Mouse (Mus musculus) midbrain, embryonic 15.5 days (tissue): ENCODE data around the gene Eno3. TPM values are rescaled to one million over a fixed set of nuclear protein-coding genes. Genes with fewer than 3 reads are reported as not detected.

ENCODE experiments used
- ATAC-seq: fragments of 200-750 bp; cut with Nextera tagmentation; replicated peaks from 2 replicates; pipeline ENCODE4 v1.8.0; 2017; ENCODE audit warnings: moderate TSS enrichment
- H3K27ac ChIP-seq: fragments of 300-500 bp; sonication (generic); 2 replicates; pipeline ENCODE4 v1.5.1; 2015; ENCODE audit warnings: mild to moderate bottlenecking, inconsistent platforms
- H3K27me3 ChIP-seq: fragments of 300-500 bp; sonication (generic); replicated peaks from 2 replicates; pipeline ENCODE4 v1.6.1; 2015; ENCODE audit warnings: inconsistent platforms
- H3K36me3 ChIP-seq: fragments of 300-500 bp; sonication (generic); replicated peaks from 2 replicates; pipeline ENCODE4 v1.6.1; 2015; ENCODE audit warnings: inconsistent platforms
- H3K4me1 ChIP-seq: fragments of 300-500 bp; sonication (generic); 2 replicates; pipeline ENCODE4 v1.6.1; 2015; ENCODE audit warnings: inconsistent platforms
- H3K4me2 ChIP-seq: fragments of 300-500 bp; sonication (generic); 2 replicates; pipeline ENCODE4 v1.6.1; 2015; ENCODE audit warnings: inconsistent platforms, mild to moderate bottlenecking, moderate library complexity
- H3K4me3 ChIP-seq: fragments of 300-500 bp; sonication (generic); 2 replicates; pipeline ENCODE4 v1.5.1; 2015; ENCODE audit warnings: mild to moderate bottlenecking, inconsistent platforms
- H3K9ac ChIP-seq: fragments of 300-500 bp; sonication (generic); 2 replicates; pipeline ENCODE4 v1.6.1; 2015; ENCODE audit warnings: mild to moderate bottlenecking, inconsistent platforms
- H3K9me3 ChIP-seq: fragments of 300-500 bp; sonication (generic); 2 replicates; pipeline ENCODE4 v1.6.1; 2016; ENCODE audit warnings: inconsistent platforms
- WGBS: fragments of 180-500 bp; shearing (Covaris S2); methylation state at CpG from one replicate; pipeline ENCODE4 v1.1.7; 2015; ENCODE audit warnings: mixed read lengths; 5-methylcytosine and 5-hydroxymethylcytosine counted together
- polyA plus RNA-seq: library from polyadenylated mRNA; unstranded; fragments of >200 nt; fragmentation: Nextera tagmentation; extraction: Ambion mirVana; gene quantifications from 2 replicates; pipeline ENCODE4 v1.2.1, GENCODE M21; 2015

Gene Eno3
- polyA plus RNA-seq, 1 experiment from 2014 or later, result 8.0 TPM

GRCm38 (mm10) chr11:70678092-70678491 is 21.1 kb downstream of the Eno3 start:
- WGBS, result 88% methylated on average over 9 of the region's 9 CpGs
- no peak overlapping the region for H3K27ac ChIP-seq
- no peak overlapping the region for H3K4me2 ChIP-seq
- H3K36me3 ChIP-seq, result peaks cover 39% of the 10 kb centered on the region; the same call in 1 of the 2 replicates
- H3K27me3 ChIP-seq, result no peaks in the 10 kb centered on the region
- H3K9ac ChIP-seq, result no peak overlapping the region
- peaks cover 8% of the 10 kb centered on the region for H3K4me1 ChIP-seq
- no peak overlapping the region for H3K4me3 ChIP-seq
- no peaks in the 10 kb centered on the region for H3K9me3 ChIP-seq
- ATAC-seq, result no peak

- Histone ChIP-seq H3K4me1 (peaks cover 8% of the 10 kb centered on the region), H3K9ac (no peak overlapping the region), H3K4me3 (no peak overlapping the region), H3K4me2 (no peak overlapping the region), H3K27ac (no peak overlapping the region), H3K9me3 (no peaks in the 10 kb centered on the region), H3K36me3 (peaks cover 38% of the 10 kb centered on the region; the same call in 1 of the 2 replicates), H3K27me3 (no peaks in the 10 kb centered on the region)
- WGBS, result 80% methylated on average over 2 of the region's 2 CpGs
- no peak for ATAC-seq
These were observed 21.6 kb downstream of the Eno3 start for GRCm38 (mm10) chr11:70678576-70678975.

- Histone ChIP-seq H3K27ac (no peak overlapping the region), H3K9ac (no peak overlapping the region), H3K4me1 (peaks cover 8% of the 10 kb centered on the region), H3K4me2 (no peak overlapping the region), H3K9me3 (no peaks in the 10 kb centered on the region), H3K27me3 (no peaks in the 10 kb centered on the region), H3K36me3 (peaks cover 35% of the 10 kb centered on the region), H3K4me3 (no peak overlapping the region)
- ATAC-seq, result no peak
- WGBS, result 97% methylated on average over 8 of the region's 8 CpGs
These were observed 22.4 kb downstream of the Eno3 start for GRCm38 (mm10) chr11:70679361-70679760.

- WGBS, result 89% methylated on average over 8 of the region's 8 CpGs
These were observed 22.9 kb downstream of the Eno3 start for GRCm38 (mm10) chr11:70679894-70680293.

GRCm38 (mm10) chr11:70681170-70681569 is 24.2 kb downstream of the Eno3 start:
- no peaks in the 10 kb centered on the region for H3K27me3 ChIP-seq
- H3K36me3 ChIP-seq, result peaks cover 37% of the 10 kb centered on the region
- no peak overlapping the region for H3K4me3 ChIP-seq
- H3K4me1 ChIP-seq, result peaks cover 13% of the 10 kb centered on the region
- H3K27ac ChIP-seq, result no peak overlapping the region; the same call in 1 of the 2 replicates
- WGBS, result 70% methylated on average over 12 of the region's 12 CpGs
- ATAC-seq, result no peak
- H3K9me3 ChIP-seq, result no peaks in the 10 kb centered on the region
- H3K4me2 ChIP-seq, result no peak overlapping the region
- no peak overlapping the region for H3K9ac ChIP-seq

More at GRCm38 (mm10) chr11:70679894-70680293, 22.9 kb downstream of the Eno3 start:
- H3K4me1 ChIP-seq, result peaks cover 8% of the 10 kb centered on the region
- H3K4me3 ChIP-seq, result no peak overlapping the region
- H3K4me2 ChIP-seq, result no peak overlapping the region
- H3K27ac ChIP-seq, result no peak overlapping the region
- H3K36me3 ChIP-seq, result peaks cover 36% of the 10 kb centered on the region
- no peaks in the 10 kb centered on the region for H3K9me3 ChIP-seq
- no peak for ATAC-seq
- H3K27me3 ChIP-seq, result no peaks in the 10 kb centered on the region
- H3K9ac ChIP-seq, result no peak overlapping the region

GRCm38 (mm10) chr11:70681897-70682581 is 25.0 kb downstream of the Eno3 start:
- peaks cover 29% of the 10 kb centered on the region for H3K36me3 ChIP-seq
- no peak overlapping the region for H3K4me2 ChIP-seq
- peaks cover 21% of the 10 kb centered on the region for H3K4me1 ChIP-seq
- H3K9ac ChIP-seq, result no peak overlapping the region
- WGBS, result 14% methylated on average over 11 of the region's 11 CpGs
- no peaks in the 10 kb centered on the region for H3K27me3 ChIP-seq
- H3K4me3 ChIP-seq, result no peak overlapping the region
- H3K27ac ChIP-seq, result peak overlapping the region; percentile 51
- ATAC-seq, result peak; percentile 66
- H3K9me3 ChIP-seq, result no peaks in the 10 kb centered on the region

GRCm38 (mm10) chr11:70683640-70684039 is 26.6 kb downstream of the Eno3 start:
- H3K27me3 ChIP-seq, result no peaks in the 10 kb centered on the region
- H3K4me2 ChIP-seq, result no peak overlapping the region
- peaks cover 29% of the 10 kb centered on the region for H3K4me1 ChIP-seq
- ATAC-seq, result no peak
- no peaks in the 10 kb centered on the region for H3K9me3 ChIP-seq
- peaks cover 25% of the 10 kb centered on the region for H3K36me3 ChIP-seq
- WGBS, result 92% methylated on average over 5 of the region's 5 CpGs
- no peak overlapping the region for H3K27ac ChIP-seq
- H3K4me3 ChIP-seq, result no peak overlapping the region
- no peak overlapping the region for H3K9ac ChIP-seq

- Histone ChIP-seq H3K27me3 (no peaks in the 10 kb centered on the region), H3K4me2 (peak overlapping the region; percentile 87), H3K36me3 (peaks cover 11% of the 10 kb centered on the region), H3K4me1 (peaks cover 34% of the 10 kb centered on the region), H3K9me3 (no peaks in the 10 kb centered on the region), H3K9ac (peak overlapping the region; percentile 86), H3K4me3 (peak overlapping the region; percentile 84), H3K27ac (peak overlapping the region; percentile 86)
- 5% methylated on average over 16 of the region's 16 CpGs for WGBS
- ATAC-seq, result peak; percentile 62
These were observed 30.0 kb downstream of the Eno3 start for GRCm38 (mm10) chr11:70686901-70687566.

GRCm38 (mm10) chr11:70687601-70688199 is 30.7 kb downstream of the Eno3 start, which contains the start of gene Camta2:
Camta2 (minus strand) TSS chr11:70688105.
- ATAC-seq, result peak; percentile 84

GRCm38 (mm10) chr11:70688372-70688771 is 31.4 kb downstream of the Eno3 start:
- peaks cover 11% of the 10 kb centered on the region for H3K36me3 ChIP-seq
- peaks cover 28% of the 10 kb centered on the region for H3K4me1 ChIP-seq
- peak overlapping the region; percentile 84 for H3K4me3 ChIP-seq
- no peak for ATAC-seq
- H3K27me3 ChIP-seq, result no peaks in the 10 kb centered on the region
- peak overlapping the region; percentile 87 for H3K4me2 ChIP-seq
- no peaks in the 10 kb centered on the region for H3K9me3 ChIP-seq
- H3K27ac ChIP-seq, result peak overlapping the region; percentile 86
- H3K9ac ChIP-seq, result peak overlapping the region; percentile 86
- 10% methylated on average over 8 of the region's 8 CpGs for WGBS

More at GRCm38 (mm10) chr11:70687601-70688199, 30.7 kb downstream of the Eno3 start, which contains the start of gene Camta2:
- H3K36me3 ChIP-seq, result peaks cover 11% of the 10 kb centered on the region
- WGBS, result under 1% methylated on average over 53 of the region's 55 CpGs
- H3K9me3 ChIP-seq, result no peaks in the 10 kb centered on the region
- H3K27me3 ChIP-seq, result no peaks in the 10 kb centered on the region
- H3K4me1 ChIP-seq, result peaks cover 28% of the 10 kb centered on the region
- peak within 1 kb of the TSS; percentile 86 for H3K9ac ChIP-seq
- peak within 1 kb of the TSS; percentile 86 for H3K27ac ChIP-seq
- H3K4me3 ChIP-seq, result peak within 1 kb of the TSS; percentile 84
- H3K4me2 ChIP-seq, result peak within 1 kb of the TSS; percentile 87

GRCm38 (mm10) chr11:70689578-70689977 is 32.6 kb downstream of the Eno3 start:
- Histone ChIP-seq H3K4me1 (peaks cover 28% of the 10 kb centered on the region), H3K9me3 (no peaks in the 10 kb centered on the region), H3K36me3 (peaks cover 7% of the 10 kb centered on the region; the same call in 1 of the 2 replicates), H3K27ac (no peak overlapping the region), H3K4me2 (no peak overlapping the region), H3K27me3 (no peaks in the 10 kb centered on the region), H3K9ac (no peak overlapping the region), H3K4me3 (no peak overlapping the region)
- no peak for ATAC-seq
- WGBS, result 47% methylated on average over 4 of the region's 4 CpGs

- H3K4me1 ChIP-seq, result peaks cover 8% of the 10 kb centered on the region
- H3K4me2 ChIP-seq, result no peak overlapping the region
- no peak overlapping the region for H3K4me3 ChIP-seq
- H3K36me3 ChIP-seq, result no peaks in the 10 kb centered on the region
- H3K9ac ChIP-seq, result no peak overlapping the region
- no peaks in the 10 kb centered on the region for H3K27me3 ChIP-seq
- no peaks in the 10 kb centered on the region for H3K9me3 ChIP-seq
- ATAC-seq, result no peak
- no peak overlapping the region for H3K27ac ChIP-seq
- 81% methylated on average over 3 of the region's 3 CpGs for WGBS
These were observed 36.5 kb downstream of the Eno3 start for GRCm38 (mm10) chr11:70693504-70693903.
